Mouse (Mus musculus) olfactory bulb, adult 2 months (tissue): ENCODE data around the gene Krtap4-9.

Source experiments
- CTCF ChIP-seq: fragments of 200-500 bp; IDR thresholded peaks from 2 replicates; pipeline ENCODE4 v1.5.1; 2012; ENCODE audit warnings: low read depth, mild to moderate bottlenecking, low read length, moderate library complexity; ENCODE audit not compliant: insufficient read depth
- POLR2A ChIP-seq: fragments of 200-500 bp; IDR thresholded peaks from 2 replicates; pipeline ENCODE4 v1.6.1; 2012; ENCODE audit warnings: mild to moderate bottlenecking, low read depth, low read length, moderate library complexity; ENCODE audit not compliant: insufficient read depth

GRCm38 (mm10) chr11:99768410-99768809 is 16.6 kb upstream of the Krtap4-9 start:
- no peak for TF ChIP-seq POLR2A
- no peak for TF ChIP-seq CTCF
